In genomic region chr6:21216206-21217020, GRCm38 (mm10) we compare ENCODE assay signal across 11 mouse cellular contexts. TPM values are rescaled to one million over a fixed set of nuclear protein-coding genes. Genes with fewer than 3 reads are reported as not detected.
A peak's percentile ranks its signal among the peaks of the same experiment; 100 is the strongest.
DNase-seq lines count a peak whose midpoint lies in the region; ATAC-seq lines count a peak whose summit lies in the region.
"Had no signal": no experiment of that assay in that cellular context is flagged by ENCODE, and none has a peak within 500 bp of the region (broad histone marks: within the 10 kb centered on the region; RNA-seq: fewer than 3 reads in every experiment).

No protein-coding gene starts in this region.

- no peak for ATAC-seq in embryonic facial prominence, embryonic 14.5 days (ENCODE audit: low read depth)
- no peak for ATAC-seq in megakaryocyte, adult 5-6 weeks (ENCODE audit: poor library complexity, severe bottlenecking)
- no peak for ATAC-seq in forebrain, embryonic 13.5 days
- ATAC-seq in midbrain, embryonic 16.5 days: no peak

- DNase-seq in embryonic facial prominence, embryonic 14.5 days (ENCODE audit: low spot score): no peak
- DNase-seq in embryonic facial prominence, embryonic 10.5 days (ENCODE audit: low spot score): no peak
- DNase-seq in left cerebral cortex, adult 9 months (ENCODE audit: low spot score in 2 of 2): no peak
- no peak for DNase-seq in thymus, postnatal 14 days
- DNase-seq: liver had no signal

- H3K27ac ChIP-seq in embryonic facial prominence, embryonic 14.5 days (replicated peaks; ENCODE audit: low read depth, low read length): no peak overlapping the region
- no peak overlapping the region for H3K27ac ChIP-seq in embryonic facial prominence, embryonic 10.5 days (replicated peaks)
- H3K27ac ChIP-seq in forebrain, embryonic 13.5 days: no peak overlapping the region
- no peak overlapping the region for H3K27ac ChIP-seq in midbrain, embryonic 16.5 days (ENCODE audit: low read length)

- 91% methylated on average over 27 of the region's 27 CpGs for WGBS in embryonic facial prominence, embryonic 14.5 days
- WGBS in embryonic facial prominence, embryonic 10.5 days: 91% methylated on average over 27 of the region's 27 CpGs
- 95% methylated on average over 27 of the region's 27 CpGs for WGBS in forebrain, embryonic 13.5 days
- WGBS in midbrain, embryonic 16.5 days: 95% methylated on average over 27 of the region's 27 CpGs

- no peak overlapping the region for H3K9ac ChIP-seq in embryonic facial prominence, embryonic 14.5 days (ENCODE audit: low read depth, low read length)
- H3K9ac ChIP-seq in forebrain, embryonic 13.5 days: no peak overlapping the region
- no peak overlapping the region for H3K9ac ChIP-seq in midbrain, embryonic 16.5 days (ENCODE audit: low read depth, low read length)

- H3K4me2 ChIP-seq in embryonic facial prominence, embryonic 14.5 days (ENCODE audit: low read depth, low read length): peak overlapping the region; percentile 97; the same call in 1 of the 2 replicates
- H3K4me2 ChIP-seq in forebrain, embryonic 13.5 days: peak overlapping the region; percentile 88; the same call in 1 of the 2 replicates
- peak overlapping the region; percentile 79 for H3K4me2 ChIP-seq in midbrain, embryonic 16.5 days (ENCODE audit: low read length)

- H3K4me1 ChIP-seq in embryonic facial prominence, embryonic 14.5 days (ENCODE audit: control insufficient read depth, insufficient read depth, low read length): no peaks in the 10 kb centered on the region
- H3K4me1 ChIP-seq in embryonic facial prominence, embryonic 10.5 days: peaks cover 3% of the 10 kb centered on the region
- peaks cover 19% of the 10 kb centered on the region for H3K4me1 ChIP-seq in megakaryocyte, embryonic 14.5 days
- no peaks in the 10 kb centered on the region for H3K4me1 ChIP-seq in forebrain, embryonic 13.5 days
- H3K4me1 ChIP-seq in midbrain, embryonic 16.5 days (ENCODE audit: control insufficient read depth, insufficient read depth, low read length): peaks cover 14% of the 10 kb centered on the region

- no peaks in the 10 kb centered on the region for H3K9me3 ChIP-seq in embryonic facial prominence, embryonic 14.5 days (ENCODE audit: control insufficient read depth, low read length)
- H3K9me3 ChIP-seq in embryonic facial prominence, embryonic 10.5 days: no peaks in the 10 kb centered on the region
- H3K9me3 ChIP-seq in megakaryocyte, embryonic 14.5 days: peaks cover 17% of the 10 kb centered on the region
- H3K9me3 ChIP-seq in forebrain, embryonic 13.5 days (replicated peaks): no peaks in the 10 kb centered on the region
- H3K9me3 ChIP-seq in midbrain, embryonic 16.5 days (replicated peaks; ENCODE audit: control insufficient read depth, low read length, poor library complexity, severe bottlenecking): no peaks in the 10 kb centered on the region

- H3K36me3 ChIP-seq in embryonic facial prominence, embryonic 14.5 days (ENCODE audit: control insufficient read depth, insufficient read depth, low read length): no peaks in the 10 kb centered on the region
- no peaks in the 10 kb centered on the region for H3K36me3 ChIP-seq in embryonic facial prominence, embryonic 10.5 days (replicated peaks)
- no peaks in the 10 kb centered on the region for H3K36me3 ChIP-seq in megakaryocyte, embryonic 14.5 days (replicated peaks; ENCODE audit: low read length)
- H3K36me3 ChIP-seq in forebrain, embryonic 13.5 days (ENCODE audit: poor library complexity, severe bottlenecking): no peaks in the 10 kb centered on the region
- no peaks in the 10 kb centered on the region for H3K36me3 ChIP-seq in midbrain, embryonic 16.5 days (ENCODE audit: control insufficient read depth, insufficient read depth, low read length)

- no peak overlapping the region for H3K4me3 ChIP-seq in embryonic facial prominence, embryonic 14.5 days (ENCODE audit: low read depth, low read length)
- no peak overlapping the region for H3K4me3 ChIP-seq in embryonic facial prominence, embryonic 10.5 days
- peak overlapping the region; percentile 17 for H3K4me3 ChIP-seq in megakaryocyte, embryonic 14.5 days (replicated peaks)
- peak overlapping the region; percentile 75; the same call in 1 of the 2 replicates for H3K4me3 ChIP-seq in forebrain, embryonic 13.5 days
- H3K4me3 ChIP-seq in midbrain, embryonic 16.5 days (ENCODE audit: low read depth, low read length): peak overlapping the region; percentile 94

- peaks cover 19% of the 10 kb centered on the region for H3K27me3 ChIP-seq in embryonic facial prominence, embryonic 14.5 days (replicated peaks; ENCODE audit: control insufficient read depth, insufficient read depth, low read length)
- H3K27me3 ChIP-seq in embryonic facial prominence, embryonic 10.5 days (replicated peaks; ENCODE audit: low read depth, poor library complexity, severe bottlenecking): peaks cover 38% of the 10 kb centered on the region
- H3K27me3 ChIP-seq in megakaryocyte, embryonic 14.5 days (replicated peaks): peaks cover 35% of the 10 kb centered on the region
- H3K27me3 ChIP-seq in forebrain, embryonic 13.5 days: no peaks in the 10 kb centered on the region
- H3K27me3 ChIP-seq in midbrain, embryonic 16.5 days (ENCODE audit: control insufficient read depth, insufficient read depth, low read depth, low read length): no peaks in the 10 kb centered on the region

RNA-seq across cellular contexts. Expression of gene Kcnd2, which starts 1.1 kb away (rescaled TPM):
- polyA plus RNA-seq in embryonic facial prominence, embryonic 14.5 days (2014; fragmentation: Nextera tagmentation; extraction: Ambion mirVana): 1.2 and 2.2 TPM in 2 replicates
- polyA plus RNA-seq in embryonic facial prominence, embryonic 10.5 days (2016; fragmentation: Nextera tagmentation; extraction: Ambion mirVana): 0.29 and 0.32 TPM in 2 replicates
- not detected in 2 replicates for polyA plus RNA-seq in megakaryocyte, embryonic 14.5 days (2012; ENCODE audit: insufficient read depth, low replicate concordance)
- total RNA-seq in megakaryocyte, adult 5-6 weeks (2015): not detected in 2 replicates
- not detected in 2 replicates for total RNA-seq in megakaryocyte, adult 5-6 weeks (2017)
- polyA plus RNA-seq in forebrain, embryonic 13.5 days (2015; fragmentation: Nextera tagmentation; extraction: Ambion mirVana): 3.7 and 5.9 TPM in 2 replicates
- 26.4 and 29.5 TPM in 2 replicates for polyA plus RNA-seq in midbrain, embryonic 16.5 days (2015; fragmentation: Nextera tagmentation; extraction: Ambion mirVana)
- total RNA-seq: common myeloid progenitor, adult 5-6 weeks; hematopoietic stem cell, adult 5-6 weeks had no signal

Comparison
In these comparisons a context has a peak if more than half of its experiments do, and no peak if none do; other contexts are left out.
1. H3K4me3 ChIP-seq: peak in megakaryocyte, embryonic 14.5 days (single experiment), forebrain, embryonic 13.5 days (single experiment) and midbrain, embryonic 16.5 days (single experiment); none in embryonic facial prominence, embryonic 14.5 days (single experiment) and embryonic facial prominence, embryonic 10.5 days (single experiment).
2. Peak in every context shown above with its lines, with median percentiles within 50 percentile points of each other: H3K4me2 ChIP-seq.